Mouse (Mus musculus) right cerebral cortex, adult 18-20 months (tissue): ENCODE measurements around the gene Ccdc83.

Experiments
- DNase-seq: peaks from one replicate; pipeline ENCODE4 v3.0.0; 2022; ENCODE audit warnings: mixed read lengths

Gene Ccdc83

GRCm38 (mm10) chr7:90265289-90265970 lies at the start of gene Ccdc83:
Gene Ccdc83 (minus strand): TSS chr7:90265777.
- peak; percentile 80 for DNase-seq

- no peak for DNase-seq
Measured at GRCm38 (mm10) chr7:90313421-90313820, 47.8 kb upstream of the Ccdc83 start.

- no peak for DNase-seq
Measured at GRCm38 (mm10) chr7:90312151-90312883, 46.7 kb upstream of the Ccdc83 start.

GRCm38 (mm10) chr7:90308003-90308402 lies 42.4 kb upstream of the Ccdc83 start:
- DNase-seq = no peak

DNA sequence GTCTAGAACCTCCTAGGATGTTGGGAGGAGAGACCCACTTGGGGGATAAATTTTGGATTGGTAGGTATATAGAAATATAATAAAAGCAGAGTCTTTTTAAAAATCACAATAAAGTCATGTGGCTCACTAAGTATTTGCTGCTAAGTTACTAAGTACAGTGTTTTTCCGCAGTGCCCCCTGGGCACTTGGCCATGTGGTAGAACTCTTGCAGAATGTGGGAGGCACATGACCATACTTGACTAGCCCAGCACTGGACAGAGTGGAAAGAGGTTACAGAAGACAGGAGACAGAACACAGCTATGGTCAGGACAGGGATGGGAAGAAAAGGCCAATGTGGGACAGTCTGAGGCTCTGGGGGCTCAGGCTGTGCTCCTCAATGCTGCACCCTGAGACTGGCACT lies 41.4 kb upstream of the Ccdc83 start:
- DNase-seq = no peak

DNA sequence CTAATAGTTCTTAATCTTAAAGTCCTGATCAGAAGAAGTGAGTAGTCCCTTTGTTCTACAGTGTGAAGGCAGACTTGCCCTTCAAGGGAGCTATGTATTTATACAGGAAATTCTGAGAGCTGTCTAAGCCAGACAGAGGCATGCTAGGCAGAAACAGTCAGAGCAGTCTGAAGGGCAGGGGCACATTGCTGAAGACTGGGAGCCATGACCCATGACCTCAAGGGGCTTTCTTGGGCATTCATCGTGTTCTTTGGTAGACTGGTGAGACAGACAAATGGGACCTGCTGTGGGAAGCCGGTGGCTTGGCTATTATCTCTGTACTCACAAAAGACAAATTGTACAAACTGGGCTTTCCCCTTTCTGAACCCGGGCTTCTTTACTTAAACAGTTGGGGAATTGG lies 40.5 kb upstream of the Ccdc83 start:
- DNase-seq = no peak

DNA sequence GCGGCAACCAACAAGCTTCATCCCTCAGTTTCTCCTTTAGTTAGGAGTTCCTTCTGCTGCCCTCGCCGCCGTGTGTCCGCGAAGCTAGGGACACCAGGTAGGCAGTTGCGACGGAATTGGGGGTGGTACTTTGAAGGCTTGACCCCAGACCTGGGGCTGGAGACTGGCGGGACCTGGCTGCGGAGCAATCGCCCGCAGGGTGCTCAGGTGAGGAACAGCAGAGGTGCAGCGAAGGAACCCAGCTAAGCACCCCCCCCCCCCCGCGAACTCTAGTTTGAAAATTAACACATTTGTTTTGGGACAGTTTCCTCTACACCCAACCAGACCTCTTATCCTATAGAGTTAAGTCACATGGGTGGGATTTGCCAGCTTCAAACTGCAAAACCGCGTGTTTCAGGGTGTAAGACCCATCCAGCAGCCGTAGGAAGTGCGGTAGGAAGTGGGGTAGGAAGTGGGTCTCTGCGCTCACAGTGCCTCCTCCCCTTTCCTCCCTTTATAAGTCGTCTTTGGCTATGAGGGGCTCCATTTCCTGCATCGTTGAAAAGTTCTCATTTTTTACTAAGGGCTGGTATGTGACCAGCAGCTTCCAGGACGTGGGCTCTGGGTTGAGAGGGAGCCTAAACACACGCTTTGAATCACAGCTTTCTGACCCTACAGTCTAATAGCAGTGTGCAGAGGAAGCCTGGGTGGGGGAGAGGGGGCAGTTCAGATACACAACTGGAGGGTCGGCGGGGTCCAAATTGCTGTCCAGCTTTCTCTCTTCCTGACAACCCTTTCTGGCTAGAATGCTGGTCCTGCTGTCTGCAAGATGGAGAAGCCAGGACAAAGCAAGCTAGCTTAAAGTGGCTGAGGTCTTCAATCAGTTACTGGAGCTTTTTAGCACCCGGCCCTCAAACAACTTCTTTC lies 37.3 kb upstream of the Ccdc83 start:
- DNase-seq = no peak

- peak; percentile 18 for DNase-seq
Measured at GRCm38 (mm10) chr7:90301942-90302646, 36.5 kb upstream of the Ccdc83 start, which contains the start of gene Sytl2. Gene Sytl2 (plus strand): TSS chr7:90302252.

GRCm38 (mm10) chr7:90291885-90292284 lies 26.3 kb upstream of the Ccdc83 start:
- no peak for DNase-seq

DNA sequence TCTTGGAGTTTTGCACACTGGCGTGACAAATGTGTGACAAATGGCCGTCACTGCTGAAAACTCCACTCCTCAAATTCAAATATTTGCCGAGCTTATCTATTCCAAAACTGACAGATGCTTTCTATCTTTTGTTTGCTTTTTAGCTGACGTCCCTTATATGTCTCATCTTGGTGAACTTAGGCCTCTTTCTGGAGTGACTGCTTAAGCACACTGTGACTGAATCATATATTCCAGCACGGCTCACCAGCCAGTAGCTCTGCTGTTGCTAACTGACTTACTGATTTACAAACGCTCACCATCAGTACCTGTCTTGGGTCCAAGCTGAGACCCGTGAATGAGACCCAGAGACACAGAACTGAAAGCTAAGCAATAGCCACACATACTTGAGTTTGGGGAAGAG lies 19.2 kb upstream of the Ccdc83 start:
- DNase-seq = no peak

- no peak for DNase-seq
Measured at GRCm38 (mm10) chr7:90282786-90283185, 17.2 kb upstream of the Ccdc83 start.

DNA sequence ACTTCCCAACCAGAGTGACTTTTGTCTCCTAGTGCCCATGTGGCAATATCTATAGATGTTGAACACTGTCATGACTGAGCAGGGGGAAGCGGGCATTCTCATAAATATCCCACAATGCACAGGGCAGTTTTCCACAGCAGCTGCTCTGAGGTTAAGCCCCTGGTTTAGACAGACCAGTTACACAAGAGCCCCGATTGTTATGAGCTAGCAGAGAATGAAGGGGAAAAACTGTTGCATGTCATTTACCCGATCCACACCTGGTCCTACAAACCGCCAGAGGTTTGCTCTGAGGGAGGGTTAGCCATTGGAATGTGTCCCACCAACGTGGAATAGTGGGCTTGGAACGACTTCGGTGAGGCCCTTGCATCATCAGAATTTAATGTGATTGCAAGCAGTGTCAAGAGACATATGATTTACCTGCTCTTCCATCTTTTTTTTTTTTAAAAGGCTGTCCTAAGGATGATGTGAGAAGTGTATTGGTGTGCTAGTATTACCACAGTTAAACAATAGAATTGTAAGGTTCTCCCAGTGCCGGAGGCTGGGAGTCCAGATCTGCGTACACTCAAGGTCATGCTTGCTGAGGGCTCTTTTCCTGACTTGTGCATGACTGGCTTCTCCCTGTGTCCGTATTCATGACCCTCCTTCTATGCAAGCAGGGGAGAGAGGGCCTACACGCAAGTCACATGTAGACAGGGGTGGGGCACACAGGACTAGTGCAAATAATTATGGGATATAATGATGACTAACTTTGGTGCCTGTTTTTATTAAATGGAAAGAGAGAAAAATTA lies 16.4 kb upstream of the Ccdc83 start:
- DNase-seq = no peak

DNA sequence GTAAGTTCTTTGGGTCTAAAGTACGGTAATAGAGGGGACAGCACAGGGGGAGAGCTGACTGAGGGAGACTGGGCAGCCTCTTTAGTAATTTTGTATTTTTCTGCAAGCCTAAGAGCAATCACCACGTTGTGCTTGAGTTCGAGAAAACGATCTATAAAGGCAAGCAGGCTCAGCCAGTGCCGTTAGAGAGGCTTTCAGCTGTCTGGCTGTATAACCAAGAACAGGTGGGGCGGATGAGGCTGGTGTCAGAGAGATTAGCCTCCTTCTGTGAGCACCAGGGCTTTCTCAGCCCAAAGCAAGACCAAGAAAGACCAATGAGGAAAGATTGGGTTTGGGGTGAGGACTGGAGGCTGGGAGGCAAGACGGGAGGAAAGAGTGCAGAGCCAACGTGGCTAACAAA lies 15.3 kb upstream of the Ccdc83 start:
- DNase-seq = no peak

GRCm38 (mm10) chr7:90280274-90280875 lies 14.8 kb upstream of the Ccdc83 start:
- DNase-seq = no peak

DNA sequence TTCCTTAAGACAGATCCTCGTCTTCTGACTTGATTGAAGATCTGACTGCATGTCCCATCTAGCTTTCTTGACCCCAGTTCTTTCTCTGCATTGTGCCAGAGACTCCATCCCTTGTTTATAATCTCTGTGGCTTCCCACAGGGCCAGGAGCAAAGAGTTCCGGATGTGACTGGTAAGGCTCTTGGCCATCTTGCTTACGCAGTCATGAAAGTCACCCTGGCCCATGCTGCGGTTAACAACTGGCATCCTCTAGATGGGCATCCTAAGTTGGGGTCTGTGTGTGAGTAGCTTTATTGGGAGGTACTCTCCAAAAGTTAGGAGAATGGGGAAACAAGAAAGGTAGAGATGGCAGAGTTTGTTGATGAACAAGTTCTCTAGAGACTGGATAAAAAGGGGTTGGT lies 13.6 kb upstream of the Ccdc83 start:
- DNase-seq = no peak

DNA sequence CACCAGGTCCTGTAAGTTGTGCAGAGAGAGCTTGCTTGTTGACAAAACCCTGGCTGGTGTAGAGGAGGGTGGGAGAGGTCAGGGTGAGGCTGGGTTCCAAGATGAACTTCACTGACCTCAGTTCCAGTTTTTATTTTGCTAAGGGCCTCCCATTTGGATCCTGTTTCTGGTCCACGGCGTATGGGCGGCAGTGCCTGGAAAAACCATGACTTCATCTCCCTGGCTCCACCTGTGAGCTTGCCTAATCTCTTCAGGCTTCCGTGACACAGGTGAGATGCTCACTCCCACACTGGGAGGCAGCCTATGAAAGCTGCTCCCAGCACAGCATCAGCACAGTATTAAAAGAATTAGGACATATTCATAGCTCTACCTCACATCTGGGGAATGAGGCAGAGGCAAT lies 12.2 kb upstream of the Ccdc83 start:
- no peak for DNase-seq

DNA sequence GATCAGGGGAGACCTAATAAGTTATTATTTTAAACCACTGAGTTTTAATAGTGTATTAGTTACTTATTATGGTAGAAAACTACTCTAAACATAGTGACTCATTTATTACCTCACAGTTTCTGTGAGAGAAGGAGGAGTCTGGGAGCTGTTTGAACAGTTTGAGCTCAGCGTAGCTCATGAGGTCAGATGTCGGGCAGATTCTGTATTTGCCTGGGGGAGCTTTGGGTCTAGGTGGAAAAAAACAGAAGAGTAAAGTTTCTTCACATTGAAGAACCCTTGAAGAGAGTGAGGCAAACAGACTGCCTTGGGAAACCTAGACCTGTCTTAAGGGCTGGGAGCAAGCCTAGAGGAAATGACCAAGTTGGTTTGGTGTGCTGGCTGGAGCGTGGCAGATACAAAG lies 11.7 kb upstream of the Ccdc83 start:
- DNase-seq = no peak

DNA sequence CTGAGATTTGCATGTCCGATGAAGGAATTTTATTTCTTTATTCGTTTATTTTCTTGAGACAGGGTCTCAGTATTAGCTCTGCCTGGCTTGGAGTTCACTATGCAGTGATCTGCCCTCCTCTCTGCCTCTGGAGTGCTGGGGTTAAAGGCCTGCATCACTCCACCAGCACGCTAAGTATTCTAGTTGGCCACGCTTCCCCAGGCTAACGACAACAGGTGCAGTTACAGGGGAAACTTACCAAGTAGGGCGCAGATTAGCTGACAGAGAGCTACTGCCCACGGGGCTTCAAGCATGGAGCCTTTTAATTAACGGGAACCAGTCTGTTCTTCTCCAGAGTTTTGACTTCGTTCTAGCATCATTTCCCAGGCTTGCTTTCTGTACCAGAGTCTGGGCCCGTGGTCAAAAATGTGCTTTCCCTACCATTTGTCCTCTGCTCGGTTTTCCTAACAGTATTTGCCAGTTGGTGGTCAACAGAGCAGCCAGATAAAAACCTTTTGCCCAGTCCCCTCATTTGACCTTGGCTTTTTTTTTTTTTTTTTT lies 9.1 kb upstream of the Ccdc83 start:
- DNase-seq = no peak

DNA sequence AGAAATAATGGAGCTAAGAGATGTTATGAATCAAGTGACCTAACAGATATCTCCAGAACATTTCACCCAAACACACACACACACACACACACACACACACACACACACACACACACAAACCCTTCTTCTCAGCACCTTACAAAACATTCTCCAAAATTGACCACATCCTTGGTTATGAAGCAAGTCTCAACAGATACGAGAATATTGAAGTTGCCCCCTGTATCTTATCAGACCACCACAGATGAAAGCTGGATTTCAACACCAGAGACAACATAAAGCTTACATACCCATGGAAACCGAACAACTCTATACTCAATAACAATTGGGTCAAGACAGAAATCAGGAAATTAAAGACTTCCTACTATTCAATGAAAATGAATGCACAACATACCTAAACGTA lies 4.6 kb upstream of the Ccdc83 start:
- no peak for DNase-seq

DNA sequence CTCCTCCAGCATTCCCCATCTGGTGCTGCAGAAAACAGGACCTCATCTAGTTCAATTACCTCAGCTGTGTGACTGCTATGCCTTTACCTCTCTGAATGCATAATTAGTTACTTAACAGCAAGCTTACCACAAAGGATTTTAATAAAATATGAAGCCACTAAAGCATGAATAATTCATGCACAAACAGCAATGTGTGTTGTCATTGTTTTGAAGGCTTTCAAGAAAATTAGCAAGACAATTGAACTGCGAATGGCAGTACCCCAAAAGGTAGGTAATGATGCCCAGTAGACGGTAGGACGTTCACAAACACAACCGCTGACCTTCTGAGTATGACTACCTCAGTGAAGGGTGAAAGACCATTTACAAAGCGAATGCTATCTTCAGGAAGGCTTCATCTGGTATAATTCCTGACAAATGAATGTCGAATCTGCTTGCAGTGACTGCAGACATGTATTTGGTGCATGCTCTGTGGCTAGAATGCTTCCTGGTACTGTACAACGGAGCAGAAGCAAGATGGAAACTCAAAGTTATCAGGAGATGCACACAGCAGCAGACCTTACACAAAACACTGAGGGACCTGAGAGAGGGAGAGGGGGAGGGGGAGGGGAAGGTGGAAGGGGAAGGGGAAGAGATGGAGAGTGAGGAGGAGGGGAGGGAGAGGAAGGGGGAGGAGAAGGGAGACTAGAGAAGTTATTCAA lies 3.5 kb downstream of the Ccdc83 start:
- DNase-seq = no peak

DNA sequence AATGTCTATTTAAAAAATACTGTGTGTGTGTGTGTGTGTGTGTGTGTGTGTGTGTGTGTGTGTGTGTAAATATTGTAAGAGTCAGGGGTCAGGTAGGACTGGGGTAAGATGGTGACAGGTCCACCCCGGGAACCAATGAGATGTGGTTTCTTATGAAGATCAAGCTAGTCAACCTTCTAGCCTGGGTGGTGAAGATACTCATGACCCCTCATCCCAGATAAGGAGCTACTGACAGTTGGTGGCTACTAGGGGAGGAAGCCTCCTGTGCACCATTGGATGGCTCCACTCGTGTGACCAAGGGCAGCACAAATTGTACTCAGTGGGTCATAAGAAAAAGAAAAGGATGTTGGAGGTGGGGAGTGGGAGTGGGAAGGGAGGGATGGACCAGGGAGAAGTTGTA lies 5.7 kb downstream of the Ccdc83 start:
- no peak for DNase-seq
